Mouse (Mus musculus) limb, embryonic 14.5 days (tissue): ENCODE results near the gene Ryr1. TPM values are rescaled to one million over a fixed set of nuclear protein-coding genes. Genes with fewer than 3 reads are reported as not detected.

ENCODE experiments used
- ATAC-seq: fragments of 200-750 bp; cut with Nextera tagmentation; 2 replicates; pipeline ENCODE4 v1.8.0; 2017; ENCODE audit warnings: low read depth, moderate number of reproducible peaks, moderate TSS enrichment; ENCODE audit not compliant: low FRiP score
- DNase-seq: peaks from one replicate; pipeline ENCODE4 v3.0.0-alpha.2; 2015; ENCODE audit warnings: low spot score
- H3K27ac ChIP-seq: fragments of 300-500 bp; sonication (generic); replicated peaks from 2 replicates; pipeline ENCODE4 v1.5.1; 2014; ENCODE audit warnings: low read depth, mild to moderate bottlenecking, low read length, moderate library complexity, mixed read lengths
- H3K27me3 ChIP-seq: fragments of 300-500 bp; sonication (generic); 2 replicates; pipeline ENCODE4 v1.6.1; 2014; ENCODE audit warnings: low read length, mixed read lengths; ENCODE audit not compliant: control insufficient read depth, insufficient read depth
- H3K36me3 ChIP-seq: fragments of 300-500 bp; sonication (generic); 2 replicates; pipeline ENCODE4 v1.6.1; 2014; ENCODE audit warnings: mild to moderate bottlenecking, low read length, moderate library complexity, mixed read lengths; ENCODE audit not compliant: control insufficient read depth, insufficient read depth
- H3K4me1 ChIP-seq: fragments of 300-500 bp; sonication (generic); 2 replicates; pipeline ENCODE4 v1.6.1; 2014; ENCODE audit warnings: antibody characterized with exemption, low read length, mixed read lengths; ENCODE audit not compliant: control insufficient read depth, insufficient read depth
- H3K4me2 ChIP-seq: fragments of 300-500 bp; sonication (generic); replicated peaks from 2 replicates; pipeline ENCODE4 v1.6.1; 2014; ENCODE audit warnings: low read depth, mild to moderate bottlenecking, low read length, moderate library complexity; ENCODE audit not compliant: severe bottlenecking
- H3K4me3 ChIP-seq: fragments of 300-500 bp; sonication (generic); replicated peaks from 2 replicates; pipeline ENCODE4 v1.5.1; 2014; ENCODE audit warnings: low read length
- H3K9ac ChIP-seq: fragments of 300-500 bp; sonication (generic); 2 replicates; pipeline ENCODE4 v1.6.1; 2014; ENCODE audit warnings: mild to moderate bottlenecking, low read depth, low read length, moderate library complexity; ENCODE audit not compliant: severe bottlenecking
- H3K9me3 ChIP-seq: fragments of 300-500 bp; sonication (generic); 2 replicates; pipeline ENCODE4 v1.6.1; 2016; ENCODE audit warnings: low read length; ENCODE audit not compliant: control insufficient read depth
- POLR2A ChIP-seq: fragments of 200-500 bp; IDR thresholded peaks from 2 replicates; pipeline ENCODE4 v1.8.0; 2012; ENCODE audit warnings: inconsistent platforms, mild to moderate bottlenecking, moderate library complexity, borderline replicate concordance; ENCODE audit not compliant: insufficient read depth, insufficient read length; ENCODE audit errors: extremely low read depth
- WGBS: fragments of 180-500 bp; shearing (Covaris S2); extraction: QIAGEN DNeasy Blood & Tissue Kit; methylation state at CpG from one replicate; pipeline ENCODE4 v1.1.7; 2014; 5-methylcytosine and 5-hydroxymethylcytosine counted together
- polyA plus RNA-seq, 2 experiments: library from polyadenylated mRNA; depleted of rRNA in 1 of 2; stranded (reverse) in 1 of 2; unstranded in 1 of 2; fragments of >200 nt; fragmentation: Nextera tagmentation in 1 of 2; extraction: Ambion mirVana in 1 of 2; gene quantifications; 2 replicates each; pipeline versions ENCODE4 v1.2.1 to v1.2.3; 2012 to 2014

Ryr1 gene
- polyA plus RNA-seq, 2 experiments: 7.7 to 26.5 TPM

- H3K27me3 ChIP-seq: peaks cover 14% of the 10 kb centered on the region
- TF ChIP-seq POLR2A: no peak
- no peak for ATAC-seq
These were observed 37.3 kb upstream of the Ryr1 start for GRCm38 (mm10) chr7:29162294-29162693.

GRCm38 (mm10) chr7:29158264-29158663, 33.3 kb upstream of the Ryr1 start:
- Histone ChIP-seq H3K4me2 (no peak overlapping the region), H3K27me3 (peaks cover 14% of the 10 kb centered on the region), H3K4me3 (no peak overlapping the region), H3K9me3 (no peaks in the 10 kb centered on the region), H3K4me1 (peaks cover 10% of the 10 kb centered on the region), H3K9ac (no peak overlapping the region), H3K27ac (no peak overlapping the region), H3K36me3 (peaks cover 15% of the 10 kb centered on the region)
- ATAC-seq: no peak
- WGBS: 3% methylated on average over 5 of the region's 5 CpGs
- no peak for DNase-seq
- no peak for TF ChIP-seq POLR2A

More at GRCm38 (mm10) chr7:29162294-29162693, 37.3 kb upstream of the Ryr1 start:
- H3K4me1 ChIP-seq: peaks cover 3% of the 10 kb centered on the region; the same call in 1 of the 2 replicates
- no peak overlapping the region for H3K4me2 ChIP-seq
- no peak for DNase-seq
- H3K36me3 ChIP-seq: peaks cover 23% of the 10 kb centered on the region
- H3K9me3 ChIP-seq: no peaks in the 10 kb centered on the region
- H3K4me3 ChIP-seq: no peak overlapping the region
- H3K27ac ChIP-seq: no peak overlapping the region
- WGBS: 81% methylated on average over 5 of the region's 5 CpGs
- no peak overlapping the region for H3K9ac ChIP-seq

- Histone ChIP-seq H3K9me3 (no peaks in the 10 kb centered on the region), H3K4me2 (peak within 1 kb of the TSS; percentile 96), H3K9ac (peak within 1 kb of the TSS; percentile 66), H3K4me3 (peak within 1 kb of the TSS; percentile 75), H3K27ac (peak within 1 kb of the TSS; percentile 77), H3K36me3 (peaks cover 5% of the 10 kb centered on the region), H3K4me1 (peaks cover 6% of the 10 kb centered on the region), H3K27me3 (peaks cover 14% of the 10 kb centered on the region)
- peak; percentile 89 for DNase-seq
- peak; percentile 83 for ATAC-seq
- WGBS: 4% methylated on average over 68 of the region's 68 CpGs
- no peak for TF ChIP-seq POLR2A
These were observed 31.1 kb upstream of the Ryr1 start, which contains the start of gene Fam98c for GRCm38 (mm10) chr7:29155838-29156782. TSS of gene Fam98c (minus strand) at chr7:29156234.

- TF ChIP-seq POLR2A: no peak
- no peaks in the 10 kb centered on the region for H3K9me3 ChIP-seq
- peak overlapping the region; percentile 96 for H3K4me2 ChIP-seq
- peaks cover 6% of the 10 kb centered on the region for H3K4me1 ChIP-seq
- H3K36me3 ChIP-seq: no peaks in the 10 kb centered on the region; the same call in 1 of the 2 replicates
- H3K27ac ChIP-seq: peak overlapping the region; percentile 77
- peak; percentile 76 for DNase-seq
- ATAC-seq: peak; percentile 89
- WGBS: 16% methylated on average over 18 of the region's 37 CpGs
- peaks cover 14% of the 10 kb centered on the region for H3K27me3 ChIP-seq
- peak overlapping the region; percentile 75 for H3K4me3 ChIP-seq
- H3K9ac ChIP-seq: peak overlapping the region; percentile 66
These were observed 30.3 kb upstream of the Ryr1 start for GRCm38 (mm10) chr7:29155196-29155837.

GRCm38 (mm10) chr7:29154018-29154720, 29.2 kb upstream of the Ryr1 start:
- no peak for TF ChIP-seq POLR2A
- Histone ChIP-seq H3K4me3 (no peak overlapping the region), H3K9ac (no peak overlapping the region), H3K9me3 (no peaks in the 10 kb centered on the region), H3K4me1 (peaks cover 6% of the 10 kb centered on the region), H3K27me3 (peaks cover 12% of the 10 kb centered on the region), H3K36me3 (no peaks in the 10 kb centered on the region; the same call in 1 of the 2 replicates), H3K27ac (no peak overlapping the region), H3K4me2 (no peak overlapping the region)
- ATAC-seq (no peak), DNase-seq (no peak)
- 93% methylated on average over 14 of the region's 14 CpGs for WGBS
